Mouse (Mus musculus) small intestine, adult 2 months (tissue): ENCODE results near the gene Stub1.

Experiments
- CTCF ChIP-seq: fragments of 200-500 bp; IDR thresholded peaks from 2 replicates; pipeline ENCODE4 v1.5.1; 2012; ENCODE audit warnings: low read depth, mild to moderate bottlenecking, control low read depth, inconsistent platforms, low read length, moderate library complexity, mixed read lengths; ENCODE audit not compliant: insufficient replicate concordance, insufficient read length; ENCODE audit errors: extremely low read depth
- POLR2A ChIP-seq: fragments of 200-500 bp; IDR thresholded peaks from 2 replicates; pipeline ENCODE4 v1.6.1; 2012; ENCODE audit warnings: low read depth, mild to moderate bottlenecking, control low read depth, inconsistent platforms, low read length, moderate library complexity

DNA sequence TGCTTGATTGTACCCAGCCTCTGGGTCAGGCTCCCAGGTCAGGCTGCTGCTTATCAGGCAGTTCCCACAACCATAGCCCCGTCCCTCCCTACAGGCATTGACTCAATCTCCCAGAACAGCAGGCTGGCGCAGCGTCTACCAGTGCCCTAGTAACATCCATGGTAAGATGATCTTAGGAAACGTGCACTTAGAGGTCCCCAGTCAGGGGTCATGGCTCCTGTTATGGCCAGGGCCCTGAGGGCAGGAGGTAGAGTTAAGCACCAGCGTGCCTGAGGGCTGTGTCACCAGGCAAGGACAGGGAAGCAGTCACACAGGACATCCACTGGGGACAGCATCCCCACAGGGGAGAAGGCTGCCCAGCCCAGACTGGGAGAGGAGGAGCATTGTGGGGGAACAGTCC, 49.1 kb upstream of the Stub1 start:
- TF ChIP-seq POLR2A (no peak), CTCF (no peak)
